Mouse (Mus musculus): Measurements from ENCODE around the gene Abcb8. TPM values are rescaled to one million over a fixed set of nuclear protein-coding genes. Genes with fewer than 3 reads are reported as not detected.

Abcb8 gene
- polyA plus RNA-seq (2016; fragmentation: Nextera tagmentation; extraction: Ambion mirVana), result 53.6 and 57.2 TPM in 2 replicates

DNA sequence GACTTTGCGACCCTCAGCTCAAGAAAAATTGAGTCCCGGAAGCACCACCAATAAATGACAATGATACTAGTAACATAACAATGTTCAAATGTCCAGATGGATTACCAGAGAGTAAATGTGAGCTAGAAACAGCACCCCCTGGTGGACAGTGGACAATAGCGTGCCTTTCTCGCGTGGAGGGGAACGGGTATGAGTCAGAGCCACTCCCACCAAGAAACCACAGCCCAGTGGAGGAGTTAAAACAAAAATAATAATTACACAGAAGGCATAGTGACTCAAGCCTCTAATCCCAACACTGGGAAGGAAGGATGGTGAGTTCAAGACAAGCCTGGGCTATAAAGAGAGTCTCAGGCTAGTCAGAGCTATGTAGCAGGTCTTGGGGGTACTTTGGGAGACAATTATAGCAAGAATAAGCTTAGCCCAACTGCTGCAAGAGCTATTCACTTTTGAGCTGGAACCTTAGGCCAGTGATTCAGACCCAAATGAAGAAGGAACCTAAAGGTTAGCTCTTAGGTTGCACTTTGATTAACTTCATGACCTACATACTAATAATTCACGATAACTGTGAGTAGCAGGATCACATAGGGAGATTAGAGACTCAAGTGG, at the start of gene Abcb8:
Gene Abcb8 (plus strand): TSS at position 272 of the 606 bp plus-strand sequence.
- Histone ChIP-seq H3K4me1 (peaks cover 30% of the 10 kb centered on the region), H3K27ac (replicated peaks) (peak within 1 kb of the TSS; percentile 87), H3K9me3 (no peaks in the 10 kb centered on the region), H3K27me3 (replicated peaks; ENCODE audit: low read depth, poor library complexity, severe bottlenecking) (peaks cover 33% of the 10 kb centered on the region), H3K4me3 (peak within 1 kb of the TSS; percentile 62), H3K36me3 (replicated peaks) (peaks cover 4% of the 10 kb centered on the region; the same call in 1 of the 2 replicates)
- peak; percentile 80 for DNase-seq (ENCODE audit: low spot score)
- 23% methylated on average over 7 of the region's 7 CpGs for WGBS

DNA sequence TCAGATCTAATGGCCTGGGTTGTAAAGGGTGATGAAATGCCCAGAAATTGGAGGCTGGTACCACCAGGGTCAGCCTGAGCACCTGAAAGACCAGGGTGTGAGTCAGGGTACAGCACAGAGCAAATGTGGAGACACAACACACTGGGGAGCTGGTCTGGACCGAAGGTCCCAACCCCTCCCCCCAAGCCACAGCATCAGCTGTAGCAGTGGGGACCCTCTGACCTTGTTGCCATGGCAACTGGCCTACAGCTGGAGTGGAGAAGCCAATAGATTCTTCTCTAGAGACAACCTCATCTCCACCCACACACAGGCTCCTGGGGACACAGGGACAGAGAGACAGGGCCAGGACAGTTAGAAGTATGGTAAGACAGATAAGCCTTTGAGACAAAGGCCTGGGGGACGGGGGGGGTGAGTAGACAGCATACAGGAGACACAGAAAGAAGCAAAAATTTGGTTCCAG, 49.5 kb upstream of the Abcb8 start:
- no peaks in the 10 kb centered on the region for H3K36me3 ChIP-seq (replicated peaks)
- peak overlapping the region; percentile 83 for H3K27ac ChIP-seq (replicated peaks)
- H3K4me1 ChIP-seq, result peaks cover 47% of the 10 kb centered on the region
- H3K27me3 ChIP-seq (replicated peaks; ENCODE audit: low read depth, poor library complexity, severe bottlenecking), result peaks cover 50% of the 10 kb centered on the region
- H3K4me3 ChIP-seq, result peak overlapping the region; percentile 28; the same call in 1 of the 2 replicates
- WGBS, result 11% methylated on average over 2 of the region's 2 CpGs
- no peaks in the 10 kb centered on the region for H3K9me3 ChIP-seq
- DNase-seq (ENCODE audit: low spot score), result peak; percentile 76

- Histone ChIP-seq H3K4me1 (peaks cover 51% of the 10 kb centered on the region), H3K36me3 (replicated peaks) (no peaks in the 10 kb centered on the region), H3K4me3 (peak overlapping the region; percentile 28; the same call in 1 of the 2 replicates), H3K9me3 (no peaks in the 10 kb centered on the region), H3K27ac (replicated peaks) (peak overlapping the region; percentile 83), H3K27me3 (replicated peaks; ENCODE audit: low read depth, poor library complexity, severe bottlenecking) (peaks cover 55% of the 10 kb centered on the region)
- WGBS, result 16% methylated on average over 12 of the region's 12 CpGs
- DNase-seq (ENCODE audit: low spot score), result no peak
These were observed 48.9 kb upstream of the Abcb8 start for GRCm38 (mm10) chr5:24344477-24345051.

DNA sequence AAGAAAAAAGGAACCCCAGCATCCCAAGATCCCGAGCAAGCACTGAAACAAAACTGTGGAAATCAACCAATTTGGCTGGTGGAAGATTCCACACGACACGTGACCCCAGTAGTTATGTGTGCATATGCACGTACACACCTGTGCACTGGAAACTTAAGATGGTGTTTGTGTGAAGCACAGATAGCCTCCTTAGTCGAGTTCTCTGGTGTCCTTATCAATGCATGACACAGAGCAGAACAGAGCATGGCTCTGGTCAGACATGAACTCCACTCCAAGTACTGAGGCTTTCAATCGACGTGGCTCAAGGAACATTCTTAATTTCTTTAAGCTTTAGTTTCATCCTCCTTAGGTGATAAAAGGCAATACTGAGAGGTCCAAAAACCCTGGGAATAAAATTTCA, 47.1 kb upstream of the Abcb8 start:
- peaks cover 68% of the 10 kb centered on the region for H3K4me1 ChIP-seq
- H3K27me3 ChIP-seq (replicated peaks; ENCODE audit: low read depth, poor library complexity, severe bottlenecking), result peaks cover 73% of the 10 kb centered on the region
- no peaks in the 10 kb centered on the region for H3K9me3 ChIP-seq
- H3K36me3 ChIP-seq (replicated peaks), result no peaks in the 10 kb centered on the region
- H3K4me3 ChIP-seq, result no peak overlapping the region
- H3K27ac ChIP-seq (replicated peaks), result no peak overlapping the region
- no peak for DNase-seq (ENCODE audit: low spot score)
- 84% methylated on average over 7 of the region's 7 CpGs for WGBS

DNA sequence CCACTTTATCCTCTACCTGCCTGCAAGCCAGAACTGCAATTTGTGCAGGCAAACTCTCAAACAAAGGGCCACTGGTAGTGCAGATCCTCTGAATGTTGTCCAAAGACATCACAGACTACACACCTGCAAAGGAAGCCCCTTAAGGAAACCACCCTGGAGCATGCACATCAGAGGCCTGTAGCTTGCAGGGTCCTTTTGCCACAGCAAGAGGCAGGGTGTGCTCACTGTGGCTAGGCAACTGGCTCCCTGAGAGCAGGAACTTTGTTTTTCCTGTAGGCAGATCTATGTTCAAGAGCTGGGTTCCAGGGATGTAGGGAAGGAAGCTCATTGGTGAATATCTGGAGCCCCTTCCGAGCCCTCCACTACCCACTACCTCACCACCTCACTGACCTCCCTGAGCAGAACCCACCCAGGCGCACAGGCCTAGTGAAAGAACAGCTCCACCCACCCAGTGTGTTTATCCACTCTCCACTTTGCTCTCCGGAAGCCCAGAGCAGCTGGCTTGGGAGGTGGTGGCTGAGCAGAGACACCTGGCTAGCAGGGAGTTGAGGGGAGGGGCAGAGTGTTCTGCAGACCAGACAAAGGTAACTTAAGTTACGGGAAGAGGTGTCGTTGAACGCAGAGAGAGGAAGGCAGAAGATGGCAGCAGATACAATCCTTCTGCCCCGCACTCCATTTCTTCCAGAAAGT, 46.1 kb upstream of the Abcb8 start:
- no peaks in the 10 kb centered on the region for H3K36me3 ChIP-seq (replicated peaks)
- 57% methylated on average over 7 of the region's 7 CpGs for WGBS
- H3K4me1 ChIP-seq, result peaks cover 78% of the 10 kb centered on the region
- H3K4me3 ChIP-seq, result peak overlapping the region; percentile 64; the same call in 1 of the 2 replicates
- peaks cover 81% of the 10 kb centered on the region for H3K27me3 ChIP-seq (replicated peaks; ENCODE audit: low read depth, poor library complexity, severe bottlenecking)
- no peak overlapping the region for H3K27ac ChIP-seq (replicated peaks)
- DNase-seq (ENCODE audit: low spot score), result no peak
- no peaks in the 10 kb centered on the region for H3K9me3 ChIP-seq

DNA sequence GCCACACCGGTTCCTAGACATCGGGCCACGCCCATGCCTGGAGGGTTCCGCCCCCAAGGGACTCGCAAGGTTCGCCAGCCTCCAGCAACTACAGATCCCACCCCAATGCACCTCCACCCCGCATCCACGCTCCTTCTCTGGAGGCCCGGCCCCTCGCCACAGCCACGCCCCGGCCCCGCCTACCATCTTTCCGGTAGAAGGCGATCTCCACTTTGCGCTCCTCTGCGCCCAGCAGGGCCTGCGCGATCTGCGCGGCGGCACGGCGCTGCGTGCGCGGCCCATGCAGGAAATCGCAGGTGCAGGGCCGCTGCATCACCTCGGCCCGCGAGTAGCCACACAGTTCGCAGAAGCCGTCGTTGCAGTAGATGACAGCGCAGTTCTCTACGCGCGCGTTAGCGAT, 45.3 kb upstream of the Abcb8 start:
- H3K4me1 ChIP-seq, result peaks cover 78% of the 10 kb centered on the region
- WGBS, result under 1% methylated on average over 41 of the region's 41 CpGs
- peak overlapping the region; percentile 64 for H3K4me3 ChIP-seq
- peak; percentile 84 for DNase-seq (ENCODE audit: low spot score)
- peak overlapping the region; percentile 16; the same call in 1 of the 2 replicates for H3K27ac ChIP-seq (replicated peaks)
- no peaks in the 10 kb centered on the region for H3K9me3 ChIP-seq
- H3K36me3 ChIP-seq (replicated peaks), result no peaks in the 10 kb centered on the region
- peaks cover 89% of the 10 kb centered on the region for H3K27me3 ChIP-seq (replicated peaks; ENCODE audit: low read depth, poor library complexity, severe bottlenecking)

DNA sequence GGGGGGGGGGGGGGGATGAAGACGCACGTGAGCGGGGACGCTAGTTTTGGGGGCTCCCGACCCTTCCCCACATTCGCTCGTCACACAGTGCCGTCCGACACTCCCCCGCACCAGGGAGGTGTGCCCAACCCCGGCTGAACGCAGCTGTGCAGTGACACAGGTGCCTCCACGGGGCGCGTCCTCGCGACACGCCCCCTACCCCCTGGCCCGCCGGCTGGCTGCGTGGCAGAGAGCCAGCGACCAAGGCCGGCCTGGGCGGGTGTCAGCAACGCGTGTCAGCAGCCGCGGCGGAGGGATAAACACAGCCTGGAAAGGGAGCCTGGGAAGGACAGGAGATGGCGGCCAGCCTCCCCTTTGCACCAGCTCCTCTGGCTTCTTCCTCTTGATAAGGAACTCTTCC, 44.9 kb upstream of the Abcb8 start:
- DNase-seq (ENCODE audit: low spot score), result no peak
- H3K27me3 ChIP-seq (replicated peaks; ENCODE audit: low read depth, poor library complexity, severe bottlenecking), result peaks cover 93% of the 10 kb centered on the region
- no peaks in the 10 kb centered on the region for H3K36me3 ChIP-seq (replicated peaks)
- WGBS, result under 1% methylated on average over 29 of the region's 30 CpGs
- no peaks in the 10 kb centered on the region for H3K9me3 ChIP-seq
- H3K27ac ChIP-seq (replicated peaks), result peak overlapping the region; percentile 16; the same call in 1 of the 2 replicates
- peak overlapping the region; percentile 64 for H3K4me3 ChIP-seq
- H3K4me1 ChIP-seq, result peaks cover 78% of the 10 kb centered on the region

GRCm38 (mm10) chr5:24350073-24350472, 43.4 kb upstream of the Abcb8 start:
- Histone ChIP-seq H3K4me1 (peaks cover 69% of the 10 kb centered on the region), H3K27me3 (replicated peaks; ENCODE audit: low read depth, poor library complexity, severe bottlenecking) (peaks cover 94% of the 10 kb centered on the region), H3K9me3 (no peaks in the 10 kb centered on the region), H3K4me3 (peak overlapping the region; percentile 77), H3K36me3 (replicated peaks) (no peaks in the 10 kb centered on the region), H3K27ac (replicated peaks) (no peak overlapping the region)
- 55% methylated on average over 3 of the region's 3 CpGs for WGBS
- DNase-seq (ENCODE audit: low spot score), result no peak

GRCm38 (mm10) chr5:24350531-24351250, 42.8 kb upstream of the Abcb8 start:
- peak overlapping the region; percentile 77 for H3K4me3 ChIP-seq
- no peak for DNase-seq (ENCODE audit: low spot score)
- 39% methylated on average over 14 of the region's 15 CpGs for WGBS
- H3K36me3 ChIP-seq (replicated peaks), result no peaks in the 10 kb centered on the region
- peaks cover 88% of the 10 kb centered on the region for H3K27me3 ChIP-seq (replicated peaks; ENCODE audit: low read depth, poor library complexity, severe bottlenecking)
- peak overlapping the region; percentile 81 for H3K27ac ChIP-seq (replicated peaks)
- H3K9me3 ChIP-seq, result no peaks in the 10 kb centered on the region
- H3K4me1 ChIP-seq, result peaks cover 67% of the 10 kb centered on the region

DNA sequence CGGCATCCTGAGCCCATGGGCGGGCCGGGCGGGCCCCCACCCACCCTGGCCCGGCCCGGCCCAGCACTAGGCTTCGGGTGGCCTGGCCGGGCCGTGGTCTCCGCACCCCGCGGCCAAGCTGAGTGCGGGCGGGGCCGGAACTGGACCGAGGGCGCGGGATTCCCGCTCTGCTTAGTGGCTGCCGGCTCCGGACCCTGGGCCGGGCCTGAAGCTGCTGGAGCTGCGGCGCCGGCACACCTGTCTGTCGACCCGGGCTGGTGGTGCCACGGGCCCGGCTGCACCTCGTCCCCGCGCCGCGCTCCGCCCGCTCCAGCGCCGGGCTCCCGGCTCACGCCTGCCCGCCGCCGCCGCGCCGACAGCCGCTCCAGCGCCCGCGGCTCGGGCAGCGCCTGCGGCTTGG, 42.2 kb upstream of the Abcb8 start, which contains the start of gene Kcnh2:
Gene Kcnh2 (minus strand): TSS at position 327 of the 400 bp plus-strand sequence.
- peak within 1 kb of the TSS; percentile 77 for H3K4me3 ChIP-seq
- no peaks in the 10 kb centered on the region for H3K9me3 ChIP-seq
- under 1% methylated on average over 53 of the region's 53 CpGs for WGBS
- peak within 1 kb of the TSS; percentile 81 for H3K27ac ChIP-seq (replicated peaks)
- H3K4me1 ChIP-seq, result peaks cover 67% of the 10 kb centered on the region
- H3K27me3 ChIP-seq (replicated peaks; ENCODE audit: low read depth, poor library complexity, severe bottlenecking), result peaks cover 82% of the 10 kb centered on the region
- no peaks in the 10 kb centered on the region for H3K36me3 ChIP-seq (replicated peaks)
- DNase-seq (ENCODE audit: low spot score), result no peak

GRCm38 (mm10) chr5:24351701-24352171, 41.7 kb upstream of the Abcb8 start:
- WGBS, result under 1% methylated on average over 41 of the region's 41 CpGs
- H3K4me3 ChIP-seq, result peak overlapping the region; percentile 77
- H3K9me3 ChIP-seq, result no peaks in the 10 kb centered on the region
- H3K27me3 ChIP-seq (replicated peaks; ENCODE audit: low read depth, poor library complexity, severe bottlenecking), result peaks cover 78% of the 10 kb centered on the region
- DNase-seq (ENCODE audit: low spot score), result peak; percentile 94
- H3K4me1 ChIP-seq, result peaks cover 67% of the 10 kb centered on the region
- H3K27ac ChIP-seq (replicated peaks), result peak overlapping the region; percentile 81
- no peaks in the 10 kb centered on the region for H3K36me3 ChIP-seq (replicated peaks)

All from embryonic facial prominence, embryonic 10.5 days (tissue).